8 mouse cellular contexts compared by ENCODE assay signal in the genomic region with DNA sequence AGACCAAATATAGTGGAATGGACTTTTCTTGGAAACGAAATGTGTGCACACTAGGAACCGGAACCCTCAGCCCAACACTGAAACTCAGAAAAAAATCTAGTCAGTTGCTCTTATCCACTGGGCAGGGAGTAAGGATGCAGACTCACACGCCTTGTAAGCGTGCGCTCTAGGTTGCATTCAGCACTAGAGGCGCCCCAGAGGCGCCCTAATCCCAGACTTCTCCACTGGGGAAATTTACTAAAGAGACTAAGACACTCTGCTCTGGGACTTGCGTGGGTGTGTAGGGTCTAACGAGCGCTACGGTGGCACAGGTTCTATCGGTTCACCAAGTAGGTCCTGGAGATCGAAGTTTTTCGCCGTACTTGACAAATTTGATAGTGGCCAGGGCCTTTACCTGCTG. TPM values are rescaled to one million over a fixed set of nuclear protein-coding genes. Genes with fewer than 3 reads are reported as not detected.
A peak's percentile ranks its signal among the peaks of the same experiment; 100 is the strongest.
DNase-seq lines count a peak whose midpoint lies in the region; ATAC-seq and TF ChIP-seq lines count a peak whose summit lies in the region.

No protein-coding gene starts in this region.

- H3K36me3 ChIP-seq in ES-Bruce4 (ENCODE audit: control insufficient read depth, insufficient read depth, low read length, poor library complexity, severe bottlenecking), result no peaks in the 10 kb centered on the region
- 0 out of 2 replicates have a peak, but pooled peaks cover 6% of the 10 kb centered on the region for H3K36me3 ChIP-seq in hindbrain, embryonic 10.5 days
- no peaks in the 10 kb centered on the region; the same call in 1 of the 2 replicates for H3K36me3 ChIP-seq in lung, embryonic 16.5 days (ENCODE audit: control insufficient read depth, insufficient read depth, low read length)

- TF ChIP-seq CTCF in ES-Bruce4 (IDR thresholded peaks at IDR 0.05; ENCODE audit: low read depth, low read length), result no peak

- no peak for TF ChIP-seq EP300 in ES-Bruce4 (IDR thresholded peaks at IDR 0.05; ENCODE audit: insufficient read depth, low read depth, low read length)

- 3% methylated on average over 15 of the region's 15 CpGs for WGBS in hindbrain, embryonic 10.5 days
- WGBS in lung, embryonic 16.5 days, result 2% methylated on average over 15 of the region's 15 CpGs

- peak; percentile 39; the same call in 1 of the 2 replicates for ATAC-seq in lung, embryonic 16.5 days (ENCODE audit: low read depth)
- no peak for ATAC-seq in cerebellum, adult (ENCODE audit: insufficient number of reproducible peaks, low FRiP score, low TSS enrichment)

- peak overlapping the region; percentile 82 for H3K9ac ChIP-seq in ES-Bruce4 (ENCODE audit: low read depth, poor library complexity, severe bottlenecking)
- peak overlapping the region; percentile 88 for H3K9ac ChIP-seq in lung, embryonic 16.5 days (ENCODE audit: low read length)

- peak overlapping the region; percentile 85 for H3K4me2 ChIP-seq in lung, embryonic 16.5 days (ENCODE audit: low read depth, low read length)

- H3K27ac ChIP-seq in ES-Bruce4 (ENCODE audit: insufficient read depth, low read length), result no peak overlapping the region
- H3K27ac ChIP-seq in hindbrain, embryonic 10.5 days, result peak overlapping the region; percentile 95; the same call in 1 of the 2 replicates
- H3K27ac ChIP-seq in lung, embryonic 16.5 days (ENCODE audit: low read length), result no peak overlapping the region

- H3K27me3 ChIP-seq in ES-Bruce4 (ENCODE audit: control insufficient read depth, insufficient read depth, low read length, poor library complexity, severe bottlenecking), result 0 out of 2 replicates have a peak, but pooled peaks cover 3% of the 10 kb centered on the region
- H3K27me3 ChIP-seq in hindbrain, embryonic 10.5 days (ENCODE audit: insufficient read depth, poor library complexity, severe bottlenecking), result peaks cover 38% of the 10 kb centered on the region
- H3K27me3 ChIP-seq in lung, embryonic 16.5 days (ENCODE audit: control insufficient read depth, insufficient read depth, low read depth, low read length), result no peaks in the 10 kb centered on the region

- peak; percentile 77 for DNase-seq in R1 (ENCODE audit: low read depth, low spot score)
- peak; percentile 54 for DNase-seq in hindbrain, embryonic 10.5 days (ENCODE audit: low spot score)
- peak; percentile 33 for DNase-seq in telencephalon, adult 2 months (ENCODE audit: low read depth, low spot score)
- no peak for DNase-seq in cerebellum, adult 11-12 months
- DNase-seq in urinary bladder, postnatal 14 days (ENCODE audit: low spot score), result no peak

- no peak for TF ChIP-seq POLR2A in ES-Bruce4 (IDR thresholded peaks at IDR 0.05; ENCODE audit: insufficient read depth, low read length)

- H3K4me1 ChIP-seq in ES-Bruce4 (ENCODE audit: control insufficient read depth, insufficient read depth, low read length), result no peaks in the 10 kb centered on the region
- H3K4me1 ChIP-seq in hindbrain, embryonic 10.5 days (replicated peaks), result peaks cover 51% of the 10 kb centered on the region
- peaks cover 37% of the 10 kb centered on the region for H3K4me1 ChIP-seq in lung, embryonic 16.5 days (replicated peaks; ENCODE audit: control insufficient read depth, insufficient read depth, low read length)

- H3K4me3 ChIP-seq in ES-Bruce4 (ENCODE audit: low read depth, low read length), result peak overlapping the region; percentile 77
- H3K4me3 ChIP-seq in hindbrain, embryonic 10.5 days, result peak overlapping the region; percentile 89
- H3K4me3 ChIP-seq in lung, embryonic 16.5 days (ENCODE audit: low read length), result peak overlapping the region; percentile 87

- H3K9me3 ChIP-seq in ES-Bruce4 (replicated peaks; ENCODE audit: control insufficient read depth, insufficient read depth, low read length, poor library complexity, severe bottlenecking), result no peaks in the 10 kb centered on the region
- H3K9me3 ChIP-seq in hindbrain, embryonic 10.5 days, result no peaks in the 10 kb centered on the region
- H3K9me3 ChIP-seq in lung, embryonic 16.5 days (ENCODE audit: control insufficient read depth, low read length), result no peaks in the 10 kb centered on the region

RNA-seq across cellular contexts. Expression of a gene that starts 0.6 kb away (rescaled TPM):
- polyA plus RNA-seq in ES-Bruce4 (2011; ENCODE audit: insufficient read depth, insufficient read length, low read depth, missing spikeins), result 8.0 and 11.0 TPM in 2 replicates
- polyA plus RNA-seq in hindbrain, embryonic 10.5 days (2016; fragmentation: Nextera tagmentation; extraction: Ambion mirVana), result 15.2 and 19.4 TPM in 2 replicates
- polyA plus RNA-seq in lung, embryonic 16.5 days (2015; fragmentation: Nextera tagmentation; extraction: Ambion mirVana), result 13.1 and 14.1 TPM in 2 replicates

RNA-seq across cellular contexts. Expression of a gene that starts 19.4 kb away (rescaled TPM):
- 35.5 and 36.3 TPM in 2 replicates for polyA plus RNA-seq in ES-Bruce4 (2011; ENCODE audit: insufficient read depth, insufficient read length, low read depth, missing spikeins)
- polyA plus RNA-seq in hindbrain, embryonic 10.5 days (2016; fragmentation: Nextera tagmentation; extraction: Ambion mirVana), result 48.5 and 48.8 TPM in 2 replicates
- polyA plus RNA-seq in lung, embryonic 16.5 days (2015; fragmentation: Nextera tagmentation; extraction: Ambion mirVana), result 39.6 and 45.5 TPM in 2 replicates

RNA-seq across cellular contexts. Expression of a gene that starts 19.7 kb away (rescaled TPM):
- 2.8 and 2.9 TPM in 2 replicates for polyA plus RNA-seq in ES-Bruce4 (2011; ENCODE audit: insufficient read depth, insufficient read length, low read depth, missing spikeins)
- polyA plus RNA-seq in hindbrain, embryonic 10.5 days (2016; fragmentation: Nextera tagmentation; extraction: Ambion mirVana), result 12.4 and 16.6 TPM in 2 replicates
- 8.5 and 9.8 TPM in 2 replicates for polyA plus RNA-seq in lung, embryonic 16.5 days (2015; fragmentation: Nextera tagmentation; extraction: Ambion mirVana)

RNA-seq across cellular contexts. Expression of a gene that starts 41.1 kb away (rescaled TPM):
- polyA plus RNA-seq in ES-Bruce4 (2011; ENCODE audit: insufficient read depth, insufficient read length, low read depth, missing spikeins), result not detected in 2 replicates
- not detected in 2 replicates for polyA plus RNA-seq in hindbrain, embryonic 10.5 days (2016; fragmentation: Nextera tagmentation; extraction: Ambion mirVana)
- 0.45 and 0.80 TPM in 2 replicates for polyA plus RNA-seq in lung, embryonic 16.5 days (2015; fragmentation: Nextera tagmentation; extraction: Ambion mirVana)

RNA-seq across cellular contexts. Expression of a gene that starts 45.1 kb away (rescaled TPM):
- polyA plus RNA-seq in ES-Bruce4 (2011; ENCODE audit: insufficient read depth, insufficient read length, low read depth, missing spikeins), result 0.19 and 0.24 TPM in 2 replicates
- 0.07 and 0.59 TPM in 2 replicates for polyA plus RNA-seq in hindbrain, embryonic 10.5 days (2016; fragmentation: Nextera tagmentation; extraction: Ambion mirVana)
- 0.94 and 1.6 TPM in 2 replicates for polyA plus RNA-seq in lung, embryonic 16.5 days (2015; fragmentation: Nextera tagmentation; extraction: Ambion mirVana)

Comparison
In these comparisons a context has a peak if more than half of its experiments do, and no peak if none do; other contexts are left out.
1. DNase-seq: peak in R1 (single experiment), hindbrain, embryonic 10.5 days (single experiment) and telencephalon, adult 2 months (single experiment); none in cerebellum, adult 11-12 months (single experiment) and urinary bladder, postnatal 14 days (single experiment).
2. Peak in every context shown above with its lines, with median percentiles within 50 percentile points of each other: H3K4me3 ChIP-seq.